Mouse (Mus musculus): ENCODE results near the gene Catsperd. TPM values are rescaled to one million over a fixed set of nuclear protein-coding genes. Genes with fewer than 3 reads are reported as not detected.

The Catsperd gene
- total RNA-seq, 4 experiments from 2014 or later: 3.2 to 4.5 (median 3.4) TPM

DNA sequence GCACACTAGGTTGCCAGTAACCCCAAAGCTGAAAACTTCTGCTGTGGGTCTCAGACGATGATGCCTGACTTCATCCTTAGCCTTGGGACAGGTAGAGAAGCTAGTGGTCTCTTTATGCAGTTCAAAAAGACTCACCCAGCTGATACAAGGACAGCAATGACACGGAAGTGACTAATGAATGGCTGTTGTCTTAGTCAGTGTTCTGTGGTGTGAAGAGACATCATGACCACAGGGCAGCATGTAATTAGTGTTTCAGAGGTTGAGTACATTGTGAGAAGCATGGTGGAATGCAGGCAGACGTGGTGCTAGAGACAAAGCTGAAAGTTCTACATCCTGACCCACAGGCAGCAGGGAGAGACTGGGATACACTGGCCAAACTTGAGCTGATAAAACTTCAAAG lies 39.6 kb downstream of the Catsperd start:
- no peak for DNase-seq

DNA sequence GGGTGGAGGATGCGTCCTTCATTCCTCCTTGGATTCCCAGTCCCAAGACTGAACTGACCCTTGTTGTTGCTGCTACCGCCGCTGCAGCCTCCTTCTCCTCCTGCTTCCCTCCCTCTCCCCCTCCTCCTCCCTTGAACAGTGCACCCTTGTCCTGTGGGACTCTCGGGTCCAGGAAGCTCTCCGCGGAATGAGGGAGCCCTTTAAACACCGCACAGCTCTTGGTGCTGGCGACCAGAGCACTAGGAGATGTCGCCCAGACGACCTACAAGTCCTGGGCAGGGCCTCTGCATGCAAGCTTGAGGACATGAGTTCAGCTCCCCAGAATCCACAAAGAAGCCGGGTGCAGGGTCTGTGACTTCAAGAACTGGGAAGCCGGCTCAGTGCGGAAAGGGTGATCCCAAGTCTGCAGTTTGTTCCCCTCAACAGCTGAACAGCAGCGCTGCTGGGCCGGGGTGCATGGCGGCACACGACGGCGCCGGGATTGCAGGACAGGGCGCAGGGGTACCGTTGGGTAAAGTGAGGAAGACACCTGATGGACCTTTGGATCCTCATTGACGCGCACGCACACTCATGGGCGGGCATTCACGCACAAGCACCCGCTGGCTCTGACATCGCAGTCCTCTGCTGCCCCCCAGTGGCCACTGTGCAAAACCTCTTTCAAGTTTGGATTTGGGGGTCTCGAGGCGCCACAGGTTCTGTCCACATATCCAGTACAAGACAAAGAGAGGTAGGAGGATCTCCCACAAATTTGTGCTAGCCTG lies 40.6 kb downstream of the Catsperd start:
- DNase-seq: peak; percentile 74

- DNase-seq: no peak
Observed at GRCm38 (mm10) chr17:56669766-56670165, 41.8 kb downstream of the Catsperd start.

GRCm38 (mm10) chr17:56672941-56673646 lies 45.2 kb downstream of the Catsperd start, which contains the start of gene Ranbp3:
Gene Ranbp3, plus strand, starts transcription at chr17:56673294.
- DNase-seq: peak; percentile 100

GRCm38 (mm10) chr17:56673647-56674416 lies 45.9 kb downstream of the Catsperd start:
- DNase-seq: no peak

- DNase-seq: peak; percentile 69
Observed at GRCm38 (mm10) chr17:56681791-56682190, 53.8 kb downstream of the Catsperd start.

GRCm38 (mm10) chr17:56682880-56683279 lies 54.9 kb downstream of the Catsperd start:
- DNase-seq: no peak

- DNase-seq: no peak
Observed at GRCm38 (mm10) chr17:56683546-56684140, 55.7 kb downstream of the Catsperd start.

DNA sequence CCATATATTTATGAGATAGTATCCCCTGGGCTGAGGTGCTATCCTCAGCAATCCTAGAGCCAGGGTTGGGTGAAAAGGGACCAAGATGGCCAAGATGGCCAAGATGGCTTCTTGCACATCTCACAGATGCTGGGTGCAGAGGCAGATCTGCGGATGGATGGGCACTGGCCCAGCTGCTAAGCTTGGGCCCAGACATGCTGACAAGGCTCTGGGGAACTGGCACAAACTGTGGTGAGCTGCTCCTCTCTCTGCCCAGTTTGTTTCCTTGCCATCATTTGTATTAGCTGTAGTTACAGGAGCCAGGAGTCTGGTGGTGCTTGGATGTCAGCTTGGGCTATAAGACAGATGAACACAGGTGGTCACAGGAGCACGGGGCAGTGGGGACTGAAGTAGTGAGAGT lies 56.7 kb downstream of the Catsperd start:
- no peak for DNase-seq

GRCm38 (mm10) chr17:56686801-56687200 lies 58.9 kb downstream of the Catsperd start:
- no peak for DNase-seq

GRCm38 (mm10) chr17:56688045-56688444 lies 60.1 kb downstream of the Catsperd start:
- DNase-seq: no peak

- DNase-seq: no peak
Observed at GRCm38 (mm10) chr17:56688689-56689088, 60.7 kb downstream of the Catsperd start.

- no peak for DNase-seq
Observed at GRCm38 (mm10) chr17:56693395-56693794, 65.5 kb downstream of the Catsperd start.

- peak; percentile 67 for DNase-seq
Observed at GRCm38 (mm10) chr17:56693851-56694310, 65.9 kb downstream of the Catsperd start.

- DNase-seq: no peak
Observed at GRCm38 (mm10) chr17:56700451-56700850, 72.5 kb downstream of the Catsperd start.

- no peak for DNase-seq
Observed at GRCm38 (mm10) chr17:56703038-56703437, 75.1 kb downstream of the Catsperd start.

DNA sequence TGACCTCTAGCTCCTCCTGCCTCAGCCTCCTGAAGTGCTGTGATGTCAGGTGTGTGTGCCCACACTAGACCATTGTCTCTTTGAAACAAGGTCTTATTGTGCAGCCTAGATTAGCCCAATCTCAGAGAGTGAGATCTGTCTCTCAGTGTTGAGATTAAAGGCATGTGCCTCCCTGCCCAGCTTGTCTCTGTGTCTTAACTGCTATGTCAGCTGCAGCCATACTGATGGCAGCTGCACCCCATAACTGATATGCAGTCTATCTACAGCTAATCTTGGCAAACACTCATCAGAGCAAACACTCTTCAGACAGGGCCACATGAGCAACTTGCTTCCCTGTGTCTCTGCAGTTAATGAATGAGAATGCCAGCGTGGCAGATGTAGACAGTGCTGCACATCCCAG lies 78.6 kb downstream of the Catsperd start:
- no peak for DNase-seq

DNA sequence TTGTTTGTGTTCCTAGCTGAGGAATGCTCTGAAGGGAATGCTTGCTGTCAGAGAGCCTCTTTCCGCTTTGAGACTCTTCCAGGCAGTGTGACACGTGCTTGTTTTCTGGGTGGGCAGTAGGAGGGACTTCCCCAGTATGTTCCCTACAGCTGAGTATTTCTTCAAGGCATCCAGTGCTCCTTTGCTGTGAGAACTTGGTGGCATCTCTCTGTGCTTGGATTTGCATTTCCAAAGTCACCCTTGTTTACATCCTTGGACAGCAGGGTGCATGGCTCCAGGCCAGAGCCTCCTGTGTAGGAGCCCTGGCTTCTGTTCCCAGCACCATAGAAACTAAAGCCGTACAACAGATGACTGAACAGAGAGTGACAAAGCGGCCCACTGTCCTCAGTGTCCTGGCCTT lies 80.7 kb downstream of the Catsperd start:
- DNase-seq: no peak

- no peak for DNase-seq
Observed at GRCm38 (mm10) chr17:56709708-56710107, 81.8 kb downstream of the Catsperd start.
